Mouse (Mus musculus) liver, embryonic 14.5 days (tissue): Measurements from ENCODE around the gene Mea1. TPM values are rescaled to one million over a fixed set of nuclear protein-coding genes. Genes with fewer than 3 reads are reported as not detected.

ENCODE experiments used
- ATAC-seq: fragments of 200-750 bp; cut with Nextera tagmentation; 2 replicates; pipeline ENCODE4 v1.8.0; 2017; ENCODE audit warnings: moderate number of reproducible peaks, mild to moderate bottlenecking, moderate library complexity; ENCODE audit not compliant: insufficient read depth
- DNase-seq, 3 experiments: peaks; one replicate each; pipeline ENCODE4 v3.0.0-alpha.2; 2012 to 2013; ENCODE audit warnings: low read depth in 3 of 3, low spot score in 3 of 3
- H3K27ac ChIP-seq: fragments of 300-500 bp; sonication (generic); 2 replicates; pipeline ENCODE4 v1.5.1; 2014; ENCODE audit warnings: moderate library complexity, mild to moderate bottlenecking, control low read depth, inconsistent platforms
- H3K27me3 ChIP-seq: fragments of 300-500 bp; sonication (generic); 2 replicates; pipeline ENCODE4 v1.6.1; 2014; ENCODE audit warnings: mild to moderate bottlenecking, low read length, moderate library complexity; ENCODE audit not compliant: control insufficient read depth, insufficient read depth
- H3K36me3 ChIP-seq: fragments of 300-500 bp; sonication (generic); replicated peaks from 2 replicates; pipeline ENCODE4 v1.6.1; 2014; ENCODE audit warnings: low read depth; ENCODE audit not compliant: control insufficient read depth, insufficient read depth
- H3K4me1 ChIP-seq, 2 experiments: fragments of 200-500 bp in 1 of 2; fragments of 300-500 bp in 1 of 2; sonication (generic) in 1 of 2; replicated peaks; 2 replicates each; pipeline ENCODE4 v1.6.1; 2012 to 2014; ENCODE audit warnings: antibody characterized with exemption in 1 of 2, inconsistent platforms in 1 of 2, low read length in 1 of 2; ENCODE audit not compliant: control insufficient read depth in 2 of 2, insufficient read depth in 2 of 2
- H3K4me2 ChIP-seq: fragments of 300-500 bp; sonication (generic); 2 replicates; pipeline ENCODE4 v1.6.1; 2014; ENCODE audit warnings: low read depth, mild to moderate bottlenecking, control low read depth, moderate library complexity
- H3K4me3 ChIP-seq, 2 experiments: fragments of 200-500 bp in 1 of 2; fragments of 300-500 bp in 1 of 2; sonication (generic) in 1 of 2; 2 replicates each; pipeline ENCODE4 v1.5.1; 2012 to 2014; ENCODE audit warnings: low read depth in 2 of 2, low read length in 2 of 2, mild to moderate bottlenecking in 2 of 2, control low read depth in 1 of 2, inconsistent platforms in 1 of 2, moderate library complexity in 1 of 2; ENCODE audit not compliant: insufficient read depth in 1 of 2
- H3K9ac ChIP-seq: fragments of 300-500 bp; sonication (generic); replicated peaks from 2 replicates; pipeline ENCODE4 v1.6.1; 2014; ENCODE audit warnings: mild to moderate bottlenecking, control low read depth, moderate library complexity
- H3K9me3 ChIP-seq: fragments of 300-500 bp; sonication (generic); 2 replicates; pipeline ENCODE4 v1.6.1; 2016; ENCODE audit warnings: low read length, mixed read lengths; ENCODE audit not compliant: control insufficient read depth
- CTCF ChIP-seq: IDR thresholded peaks from 2 replicates; pipeline ENCODE4 v1.5.1; 2016; ENCODE audit warnings: antibody characterized with exemption, low read depth, control low read depth
- EP300 ChIP-seq: IDR thresholded peaks from 2 replicates; pipeline ENCODE4 v1.6.1; 2016; ENCODE audit warnings: antibody characterized with exemption, low read depth
- WGBS: fragments of 180-500 bp; shearing (Covaris S2); extraction: QIAGEN DNeasy Blood & Tissue Kit; methylation state at CpG from one replicate; pipeline ENCODE4 v1.1.7; 2014; ENCODE audit not compliant: insufficient replicate concordance; 5-methylcytosine and 5-hydroxymethylcytosine counted together
- polyA plus RNA-seq, 2 experiments: library from polyadenylated mRNA; depleted of rRNA in 1 of 2; stranded (reverse) in 1 of 2; unstranded in 1 of 2; fragments of >200 nt; fragmentation: Nextera tagmentation in 1 of 2; extraction: Ambion mirVana in 1 of 2; gene quantifications; 2 replicates each; pipeline versions ENCODE4 v1.2.1 to v1.2.3; 2012 to 2014

Gene Mea1
- polyA plus RNA-seq, 2 experiments, result 34.4 to 62.4 TPM

DNA sequence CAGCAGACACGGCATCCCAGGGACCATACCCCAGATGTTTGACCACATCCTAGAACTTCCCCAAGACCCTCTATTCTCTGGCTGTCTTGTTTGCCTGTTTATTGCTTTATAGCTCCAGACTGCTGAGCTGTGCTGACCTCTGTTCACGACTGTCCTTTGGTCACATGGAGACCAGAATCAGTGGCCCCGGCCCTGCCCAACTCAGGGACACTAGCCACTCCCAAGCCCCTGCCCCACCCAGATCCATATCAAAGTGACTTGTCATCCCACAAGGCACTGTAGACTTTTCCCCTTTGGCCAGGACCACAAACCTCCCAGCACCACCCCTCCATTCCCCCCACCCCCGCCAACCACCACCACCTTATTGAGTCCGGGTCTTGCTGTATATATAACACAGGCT is 20.7 kb downstream of the Mea1 start:
- no peak overlapping the region for H3K27ac ChIP-seq
- H3K9ac ChIP-seq, result no peak overlapping the region
- H3K36me3 ChIP-seq, result no peaks in the 10 kb centered on the region
- DNase-seq (no peak), ATAC-seq (no peak)
- no peak overlapping the region for H3K4me2 ChIP-seq
- H3K9me3 ChIP-seq, result no peaks in the 10 kb centered on the region
- H3K4me3 ChIP-seq, result no peak overlapping the region
- 56% methylated on average over 5 of the region's 5 CpGs for WGBS
- no peaks in the 10 kb centered on the region for H3K27me3 ChIP-seq
- TF ChIP-seq CTCF (no peak), EP300 (no peak)
- peaks cover 0 to 13% of the 10 kb centered on the region in 2 experiments; a peak in 3 of 4 replicates for H3K4me1 ChIP-seq

GRCm38 (mm10) chr17:46699912-46700311 is 21.3 kb downstream of the Mea1 start:
- Histone ChIP-seq H3K27ac (no peak overlapping the region), H3K36me3 (no peaks in the 10 kb centered on the region), H3K4me3 (no peak overlapping the region), H3K27me3 (no peaks in the 10 kb centered on the region), H3K4me1 (peaks cover 0 to 13% of the 10 kb centered on the region in 2 experiments; a peak in 3 of 4 replicates), H3K9ac (no peak overlapping the region), H3K9me3 (no peaks in the 10 kb centered on the region), H3K4me2 (no peak overlapping the region)
- TF ChIP-seq EP300 (no peak), CTCF (no peak)
- 75% methylated on average over 3 of the region's 3 CpGs for WGBS
- ATAC-seq, result no peak
- no peak for DNase-seq

- WGBS, result 81% methylated on average over 12 of the region's 12 CpGs
- Histone ChIP-seq H3K4me2 (no peak overlapping the region), H3K4me3 (no peak overlapping the region), H3K27me3 (no peaks in the 10 kb centered on the region), H3K36me3 (no peaks in the 10 kb centered on the region), H3K9me3 (no peaks in the 10 kb centered on the region), H3K9ac (no peak overlapping the region), H3K27ac (no peak overlapping the region), H3K4me1 (peaks cover 4 to 23% of the 10 kb centered on the region in 2 experiments)
- DNase-seq (no peak), ATAC-seq (no peak)
- TF ChIP-seq EP300 (no peak), CTCF (no peak)
Measured at GRCm38 (mm10) chr17:46701489-46701888, 22.9 kb downstream of the Mea1 start.

GRCm38 (mm10) chr17:46702100-46702499 is 23.5 kb downstream of the Mea1 start:
- no peak for ATAC-seq
- H3K4me3 ChIP-seq, result no peak overlapping the region
- no peak overlapping the region for H3K4me2 ChIP-seq
- no peak overlapping the region for H3K9ac ChIP-seq
- 70% methylated on average over 12 of the region's 12 CpGs for WGBS
- no peak for TF ChIP-seq CTCF
- no peak for TF ChIP-seq EP300
- H3K27me3 ChIP-seq, result no peaks in the 10 kb centered on the region
- H3K9me3 ChIP-seq, result no peaks in the 10 kb centered on the region
- DNase-seq, result no peak
- no peaks in the 10 kb centered on the region for H3K36me3 ChIP-seq
- H3K27ac ChIP-seq, result no peak overlapping the region
- H3K4me1 ChIP-seq, result peaks cover 4 to 23% of the 10 kb centered on the region in 2 experiments

- Histone ChIP-seq H3K27ac (no peak overlapping the region), H3K4me2 (no peak overlapping the region), H3K9ac (no peak overlapping the region), H3K36me3 (no peaks in the 10 kb centered on the region), H3K9me3 (no peaks in the 10 kb centered on the region), H3K4me1 (peaks cover 4 to 23% of the 10 kb centered on the region in 2 experiments), H3K4me3 (no peak overlapping the region), H3K27me3 (no peaks in the 10 kb centered on the region)
- WGBS, result 88% methylated on average over 5 of the region's 5 CpGs
- ATAC-seq (no peak), DNase-seq (no peak)
- TF ChIP-seq CTCF, result no peak
- TF ChIP-seq EP300, result no peak
Measured at GRCm38 (mm10) chr17:46702506-46702905, 23.9 kb downstream of the Mea1 start.
